Mouse (Mus musculus): Measurements from ENCODE around the gene Dapk3. TPM values are rescaled to one million over a fixed set of nuclear protein-coding genes. Genes with fewer than 3 reads are reported as not detected.
A peak's percentile ranks its signal among the peaks of the same experiment; 100 is the strongest.

Dapk3 gene
- polyA plus RNA-seq, 1 experiment from 2014 or later = 51.0 TPM

GRCm38 (mm10) chr10:81142551-81142981 lies 40.2 kb upstream of the Dapk3 start:
- peak overlapping the region; percentile 57 for H3K9ac ChIP-seq (ENCODE audit: low read length)
- H3K36me3 ChIP-seq (ENCODE audit: control insufficient read depth, insufficient read depth, low read length) = peaks cover 48% of the 10 kb centered on the region
- ATAC-seq (ENCODE audit: insufficient number of reproducible peaks, insufficient read depth, low FRiP score, low read depth) = no peak
- peaks cover 34 to 50% of the 10 kb centered on the region in 2 experiments for H3K4me1 ChIP-seq (ENCODE audit: control insufficient read depth in 2 of 2, insufficient read depth in 2 of 2, low read length in 2 of 2)
- peak overlapping the region in 1 of 2 experiments; percentile 47; a peak in 1 of 4 replicates for H3K27ac ChIP-seq (replicated peaks in 1 of 2; ENCODE audit: control insufficient read depth in 1 of 2, insufficient read depth in 1 of 2, low read depth in 2 of 2, low read length in 2 of 2)
- no peak overlapping the region for H3K4me2 ChIP-seq (ENCODE audit: low read length)
- 69% methylated on average over 5 of the region's 5 CpGs for WGBS
- H3K27me3 ChIP-seq (ENCODE audit: control insufficient read depth, insufficient read depth, low read length) = no peaks in the 10 kb centered on the region
- H3K9me3 ChIP-seq (ENCODE audit: control insufficient read depth, low read length) = no peaks in the 10 kb centered on the region
- no peak overlapping the region for H3K4me3 ChIP-seq (ENCODE audit: control insufficient read depth in 1 of 2, insufficient read depth in 1 of 2, low read depth in 1 of 2, low read length in 2 of 2)

DNA sequence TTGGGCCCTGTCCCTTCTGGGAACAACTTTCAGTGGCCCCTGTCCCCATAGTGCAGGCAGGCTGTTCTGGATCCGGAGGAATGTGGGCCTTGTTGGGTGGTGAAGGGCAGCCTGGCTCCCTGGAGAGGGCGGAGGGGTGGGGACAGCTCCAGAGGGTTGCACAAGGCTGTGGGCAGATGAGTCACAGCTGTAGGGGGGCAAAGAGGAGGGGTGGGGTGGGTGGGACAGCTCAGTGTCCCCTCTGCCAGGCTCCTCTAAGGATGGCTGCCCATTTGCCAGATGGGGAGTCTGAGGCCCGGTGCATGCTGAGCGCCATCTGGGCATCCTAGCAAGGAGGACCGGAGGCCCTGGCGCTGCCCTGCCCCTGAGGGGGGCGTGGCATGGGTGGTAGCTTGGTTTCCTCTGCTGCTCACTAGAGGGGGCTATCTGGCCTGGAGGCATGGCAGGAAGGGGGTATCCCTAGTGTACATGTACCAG lies 39.6 kb upstream of the Dapk3 start:
- 88% methylated on average over 7 of the region's 7 CpGs for WGBS
- ATAC-seq (ENCODE audit: insufficient number of reproducible peaks, insufficient read depth, low FRiP score, low read depth) = no peak
- Histone ChIP-seq H3K27ac (replicated peaks in 1 of 2; ENCODE audit: control insufficient read depth in 1 of 2, insufficient read depth in 1 of 2, low read depth in 2 of 2, low read length in 2 of 2) (no peak overlapping the region; a peak in 1 of 4 replicates), H3K4me2 (ENCODE audit: low read length) (no peak overlapping the region), H3K27me3 (ENCODE audit: control insufficient read depth, insufficient read depth, low read length) (no peaks in the 10 kb centered on the region), H3K9ac (ENCODE audit: low read length) (peak overlapping the region; percentile 57), H3K9me3 (ENCODE audit: control insufficient read depth, low read length) (no peaks in the 10 kb centered on the region), H3K36me3 (ENCODE audit: control insufficient read depth, insufficient read depth, low read length) (peaks cover 55% of the 10 kb centered on the region), H3K4me1 (ENCODE audit: control insufficient read depth in 2 of 2, insufficient read depth in 2 of 2, low read length in 2 of 2) (peaks cover 34 to 50% of the 10 kb centered on the region in 2 experiments), H3K4me3 (ENCODE audit: control insufficient read depth in 1 of 2, insufficient read depth in 1 of 2, low read depth in 1 of 2, low read length in 2 of 2) (no peak overlapping the region)

DNA sequence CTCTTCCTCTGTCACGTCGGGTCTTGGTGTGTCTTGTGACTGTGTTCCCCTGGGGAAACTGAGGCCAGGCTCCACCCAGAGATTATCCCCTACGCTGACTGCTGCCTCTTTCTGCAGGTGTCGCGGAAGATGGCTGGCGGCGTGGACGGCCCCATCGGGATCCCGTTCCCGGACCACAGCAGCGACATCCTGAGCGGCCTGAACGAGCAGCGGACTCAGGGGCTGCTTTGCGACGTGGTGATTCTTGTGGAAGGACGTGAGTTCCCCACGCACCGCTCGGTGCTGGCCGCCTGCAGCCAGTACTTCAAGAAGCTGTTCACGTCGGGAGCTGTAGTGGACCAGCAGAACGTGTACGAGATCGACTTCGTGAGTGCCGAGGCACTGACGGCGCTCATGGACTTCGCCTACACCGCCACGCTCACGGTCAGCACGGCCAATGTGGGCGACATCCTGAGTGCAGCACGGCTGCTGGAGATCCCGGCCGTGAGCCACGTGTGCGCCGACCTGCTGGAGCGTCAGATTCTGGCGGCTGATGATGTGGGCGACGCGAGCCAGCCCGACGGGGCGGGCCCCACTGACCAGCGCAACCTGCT lies 38.9 kb upstream of the Dapk3 start:
- Histone ChIP-seq H3K9ac (ENCODE audit: low read length) (no peak overlapping the region), H3K4me2 (ENCODE audit: low read length) (no peak overlapping the region), H3K9me3 (ENCODE audit: control insufficient read depth, low read length) (no peaks in the 10 kb centered on the region), H3K27me3 (ENCODE audit: control insufficient read depth, insufficient read depth, low read length) (no peaks in the 10 kb centered on the region), H3K36me3 (ENCODE audit: control insufficient read depth, insufficient read depth, low read length) (peaks cover 62% of the 10 kb centered on the region), H3K27ac (replicated peaks in 1 of 2; ENCODE audit: control insufficient read depth in 1 of 2, insufficient read depth in 1 of 2, low read depth in 2 of 2, low read length in 2 of 2) (no peak overlapping the region), H3K4me3 (ENCODE audit: control insufficient read depth in 1 of 2, insufficient read depth in 1 of 2, low read depth in 1 of 2, low read length in 2 of 2) (no peak overlapping the region), H3K4me1 (ENCODE audit: control insufficient read depth in 2 of 2, insufficient read depth in 2 of 2, low read length in 2 of 2) (peaks cover 31 to 44% of the 10 kb centered on the region in 2 experiments)
- WGBS = 95% methylated on average over 52 of the region's 52 CpGs
- ATAC-seq (ENCODE audit: insufficient number of reproducible peaks, insufficient read depth, low FRiP score, low read depth) = no peak

DNA sequence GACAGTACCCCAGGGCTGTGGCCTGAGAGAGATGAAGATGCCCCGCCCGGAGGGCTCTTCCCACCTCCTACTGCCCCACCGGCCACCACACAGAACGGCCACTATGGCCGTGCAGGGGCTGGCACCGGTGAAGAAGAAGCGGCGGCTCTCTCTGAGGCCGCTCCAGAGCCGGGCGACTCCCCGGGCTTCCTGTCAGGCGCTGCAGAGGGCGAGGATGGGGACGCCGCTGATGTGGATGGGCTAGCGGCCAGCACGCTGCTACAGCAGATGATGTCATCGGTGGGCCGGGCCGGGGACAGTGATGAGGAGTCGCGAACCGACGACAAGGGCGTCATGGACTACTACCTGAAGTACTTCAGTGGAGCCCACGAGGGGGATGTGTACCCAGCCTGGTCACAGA lies 38.1 kb upstream of the Dapk3 start:
- Histone ChIP-seq H3K4me3 (ENCODE audit: control insufficient read depth in 1 of 2, insufficient read depth in 1 of 2, low read depth in 1 of 2, low read length in 2 of 2) (no peak overlapping the region), H3K9ac (ENCODE audit: low read length) (no peak overlapping the region), H3K27ac (replicated peaks in 1 of 2; ENCODE audit: control insufficient read depth in 1 of 2, insufficient read depth in 1 of 2, low read depth in 2 of 2, low read length in 2 of 2) (no peak overlapping the region), H3K4me2 (ENCODE audit: low read length) (no peak overlapping the region), H3K36me3 (ENCODE audit: control insufficient read depth, insufficient read depth, low read length) (peaks cover 69% of the 10 kb centered on the region), H3K9me3 (ENCODE audit: control insufficient read depth, low read length) (no peaks in the 10 kb centered on the region), H3K27me3 (ENCODE audit: control insufficient read depth, insufficient read depth, low read length) (no peaks in the 10 kb centered on the region), H3K4me1 (ENCODE audit: control insufficient read depth in 2 of 2, insufficient read depth in 2 of 2, low read length in 2 of 2) (peaks cover 24 to 37% of the 10 kb centered on the region in 2 experiments)
- 90% methylated on average over 24 of the region's 27 CpGs for WGBS
- no peak for ATAC-seq (ENCODE audit: insufficient number of reproducible peaks, insufficient read depth, low FRiP score, low read depth)

DNA sequence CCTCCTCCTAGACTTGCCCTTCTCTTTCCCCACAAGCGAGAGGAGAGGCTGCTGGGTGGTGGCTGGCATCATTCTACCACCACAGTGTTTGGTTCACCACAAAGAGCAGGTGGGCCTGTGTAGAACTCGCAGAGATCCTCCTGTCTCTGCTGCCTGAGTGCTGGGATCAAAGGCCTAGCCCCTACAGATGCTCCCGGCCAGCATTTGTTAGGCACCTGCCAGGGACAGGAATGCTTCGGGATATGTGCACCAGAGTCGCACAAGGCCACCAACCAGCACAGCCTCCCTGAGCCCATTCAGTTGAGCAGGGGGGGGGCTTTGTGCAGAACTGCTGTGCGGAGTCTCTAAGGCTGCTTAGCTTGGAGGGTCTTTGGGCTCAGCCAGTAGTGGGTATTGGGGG lies 37.5 kb upstream of the Dapk3 start:
- H3K9me3 ChIP-seq (ENCODE audit: control insufficient read depth, low read length) = no peaks in the 10 kb centered on the region
- H3K36me3 ChIP-seq (ENCODE audit: control insufficient read depth, insufficient read depth, low read length) = peaks cover 76% of the 10 kb centered on the region
- WGBS = 93% methylated on average over 6 of the region's 6 CpGs
- H3K4me1 ChIP-seq (ENCODE audit: control insufficient read depth in 2 of 2, insufficient read depth in 2 of 2, low read length in 2 of 2) = peaks cover 18 to 31% of the 10 kb centered on the region in 2 experiments
- no peak for ATAC-seq (ENCODE audit: insufficient number of reproducible peaks, insufficient read depth, low FRiP score, low read depth)
- no peak overlapping the region for H3K4me2 ChIP-seq (ENCODE audit: low read length)
- H3K4me3 ChIP-seq (ENCODE audit: control insufficient read depth in 1 of 2, insufficient read depth in 1 of 2, low read depth in 1 of 2, low read length in 2 of 2) = no peak overlapping the region
- no peak overlapping the region for H3K9ac ChIP-seq (ENCODE audit: low read length)
- H3K27ac ChIP-seq (replicated peaks in 1 of 2; ENCODE audit: control insufficient read depth in 1 of 2, insufficient read depth in 1 of 2, low read depth in 2 of 2, low read length in 2 of 2) = no peak overlapping the region
- H3K27me3 ChIP-seq (ENCODE audit: control insufficient read depth, insufficient read depth, low read length) = no peaks in the 10 kb centered on the region

DNA sequence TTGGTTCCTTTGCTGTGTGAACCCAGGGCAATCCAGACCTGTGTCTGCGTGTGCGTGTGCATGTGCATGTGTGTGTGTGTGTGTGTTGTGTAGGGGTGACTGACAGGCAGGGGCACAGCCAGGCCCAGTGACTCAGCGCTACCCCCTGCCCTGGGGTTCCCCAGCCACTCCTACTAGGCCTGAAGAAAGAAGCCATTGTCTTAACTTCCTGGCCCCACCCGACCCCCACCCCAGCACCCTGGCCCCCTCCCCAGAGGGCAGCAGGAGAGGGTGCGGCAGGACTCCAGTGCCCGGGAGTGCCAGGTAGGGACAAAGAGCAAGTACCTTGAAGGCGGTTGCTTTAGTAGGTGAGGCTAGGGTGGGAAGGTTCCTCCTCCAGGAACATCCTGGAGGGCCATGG lies 37.0 kb upstream of the Dapk3 start:
- WGBS = 84% methylated on average over 7 of the region's 7 CpGs
- no peaks in the 10 kb centered on the region for H3K27me3 ChIP-seq (ENCODE audit: control insufficient read depth, insufficient read depth, low read length)
- peaks cover 80% of the 10 kb centered on the region for H3K36me3 ChIP-seq (ENCODE audit: control insufficient read depth, insufficient read depth, low read length)
- no peak overlapping the region for H3K4me3 ChIP-seq (ENCODE audit: control insufficient read depth in 1 of 2, insufficient read depth in 1 of 2, low read depth in 1 of 2, low read length in 2 of 2)
- no peak overlapping the region for H3K4me2 ChIP-seq (ENCODE audit: low read length)
- no peaks in the 10 kb centered on the region for H3K9me3 ChIP-seq (ENCODE audit: control insufficient read depth, low read length)
- no peak for ATAC-seq (ENCODE audit: insufficient number of reproducible peaks, insufficient read depth, low FRiP score, low read depth)
- H3K27ac ChIP-seq (replicated peaks in 1 of 2; ENCODE audit: control insufficient read depth in 1 of 2, insufficient read depth in 1 of 2, low read depth in 2 of 2, low read length in 2 of 2) = no peak overlapping the region
- H3K4me1 ChIP-seq (ENCODE audit: control insufficient read depth in 2 of 2, insufficient read depth in 2 of 2, low read length in 2 of 2) = peaks cover 14 to 26% of the 10 kb centered on the region in 2 experiments
- no peak overlapping the region for H3K9ac ChIP-seq (ENCODE audit: low read length)

DNA sequence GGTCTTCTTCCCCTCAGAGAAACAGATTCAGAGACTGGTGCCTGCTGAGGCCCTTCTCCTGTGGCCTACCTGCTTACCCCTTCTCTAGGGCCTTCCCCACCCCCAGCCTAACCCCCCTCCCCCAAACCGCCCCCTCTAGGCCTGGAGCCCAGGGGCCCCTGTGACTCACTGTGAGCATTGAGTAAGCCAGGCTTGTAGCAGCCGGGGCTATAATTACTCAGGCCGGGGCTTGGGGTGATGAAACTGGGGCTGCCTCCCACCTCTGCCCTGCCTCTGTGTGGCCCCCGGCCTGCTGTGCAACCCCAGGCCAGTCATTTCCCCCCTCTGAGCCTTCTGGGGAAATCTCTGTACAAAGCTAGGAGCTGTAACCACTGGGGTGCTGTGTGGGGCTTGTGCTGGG lies 36.5 kb upstream of the Dapk3 start:
- WGBS = 71% methylated on average over 4 of the region's 4 CpGs
- no peak overlapping the region for H3K9ac ChIP-seq (ENCODE audit: low read length)
- no peak overlapping the region for H3K4me2 ChIP-seq (ENCODE audit: low read length)

GRCm38 (mm10) chr10:81151261-81151660 lies 31.5 kb upstream of the Dapk3 start:
- whole genome bisulfite sequencing = 67% methylated on average over 6 of the region's 6 CpGs

More for the DNA sequence above, 36.5 kb upstream of the Dapk3 start:
- no peak overlapping the region for H3K27ac ChIP-seq (replicated peaks in 1 of 2; ENCODE audit: control insufficient read depth in 1 of 2, insufficient read depth in 1 of 2, low read depth in 2 of 2, low read length in 2 of 2)
- H3K27me3 ChIP-seq (ENCODE audit: control insufficient read depth, insufficient read depth, low read length) = no peaks in the 10 kb centered on the region
- no peak overlapping the region for H3K4me3 ChIP-seq (ENCODE audit: control insufficient read depth in 1 of 2, insufficient read depth in 1 of 2, low read depth in 1 of 2, low read length in 2 of 2)
- peaks cover 79% of the 10 kb centered on the region for H3K36me3 ChIP-seq (ENCODE audit: control insufficient read depth, insufficient read depth, low read length)
- H3K4me1 ChIP-seq (ENCODE audit: control insufficient read depth in 2 of 2, insufficient read depth in 2 of 2, low read length in 2 of 2) = peaks cover 13 to 21% of the 10 kb centered on the region in 2 experiments
- H3K9me3 ChIP-seq (ENCODE audit: control insufficient read depth, low read length) = no peaks in the 10 kb centered on the region
- no peak for ATAC-seq (ENCODE audit: insufficient number of reproducible peaks, insufficient read depth, low FRiP score, low read depth)

More at GRCm38 (mm10) chr10:81151261-81151660, 31.5 kb upstream of the Dapk3 start:
- no peak for ATAC-seq (ENCODE audit: insufficient number of reproducible peaks, insufficient read depth, low FRiP score, low read depth)
- H3K36me3 ChIP-seq (ENCODE audit: control insufficient read depth, insufficient read depth, low read length) = peaks cover 82% of the 10 kb centered on the region
- no peak overlapping the region for H3K9ac ChIP-seq (ENCODE audit: low read length)
- no peak overlapping the region for H3K4me3 ChIP-seq (ENCODE audit: control insufficient read depth in 1 of 2, insufficient read depth in 1 of 2, low read depth in 1 of 2, low read length in 2 of 2)
- peaks cover 7 to 9% of the 10 kb centered on the region in 2 experiments for H3K4me1 ChIP-seq (ENCODE audit: control insufficient read depth in 2 of 2, insufficient read depth in 2 of 2, low read length in 2 of 2)
- H3K27ac ChIP-seq (replicated peaks in 1 of 2; ENCODE audit: control insufficient read depth in 1 of 2, insufficient read depth in 1 of 2, low read depth in 2 of 2, low read length in 2 of 2) = no peak overlapping the region
- H3K27me3 ChIP-seq (ENCODE audit: control insufficient read depth, insufficient read depth, low read length) = no peaks in the 10 kb centered on the region
- H3K4me2 ChIP-seq (ENCODE audit: low read length) = no peak overlapping the region
- H3K9me3 ChIP-seq (ENCODE audit: control insufficient read depth, low read length) = no peaks in the 10 kb centered on the region

Data from heart, embryonic 14.5 days (tissue).